Mouse (Mus musculus) CH12.LX (cell line): ENCODE measurements around the gene Hnrnpa1. TPM values are rescaled to one million over a fixed set of nuclear protein-coding genes. Genes with fewer than 3 reads are reported as not detected.
A peak's percentile ranks its signal among the peaks of the same experiment; 100 is the strongest.

Experiments used
- DNase-seq: peaks from one replicate; pipeline ENCODE4 v3.0.0-alpha.2; 2013; ENCODE audit errors: extremely low read depth
- H3K27ac ChIP-seq: 2 replicates; pipeline ENCODE4 v1.5.1; 2012; ENCODE audit warnings: low read depth, mild to moderate bottlenecking, control low read depth, moderate library complexity; ENCODE audit not compliant: insufficient read depth
- H3K27me3 ChIP-seq: replicated peaks from 2 replicates; pipeline ENCODE3; 2012; ENCODE audit warnings: inconsistent platforms
- H3K36me3 ChIP-seq, 2 experiments: replicated peaks in 1 of 2; 2 replicates each; pipeline versions ENCODE3 to v1.6.1; 2012; ENCODE audit warnings: inconsistent platforms in 1 of 2, low read length in 1 of 2, mild to moderate bottlenecking in 1 of 2, mixed read lengths in 1 of 2, moderate library complexity in 1 of 2; ENCODE audit not compliant: control insufficient read depth in 1 of 2, insufficient read depth in 1 of 2
- H3K4me1 ChIP-seq, 2 experiments: 2 replicates each; pipeline ENCODE4 v1.6.1; 2012; ENCODE audit warnings: inconsistent platforms in 1 of 2, moderate library complexity in 1 of 2; ENCODE audit not compliant: insufficient read depth in 2 of 2, control insufficient read depth in 1 of 2
- H3K4me2 ChIP-seq: 2 replicates; pipeline ENCODE4 v1.6.1; 2012; ENCODE audit warnings: low read depth, mild to moderate bottlenecking, control low read depth; ENCODE audit not compliant: poor library complexity, insufficient read depth, severe bottlenecking
- H3K4me3 ChIP-seq, 3 experiments: fragments of 150-350 bp in 1 of 3; sonication (generic) in 1 of 3; replicated peaks in 1 of 3; 2 replicates each; pipeline versions ENCODE3 to v1.5.1; 2011 to 2012; ENCODE audit warnings: low read depth in 2 of 3, low read length in 2 of 3, mild to moderate bottlenecking in 2 of 3, moderate library complexity in 2 of 3, control low read depth in 1 of 3, improper control_type of control experiment in 1 of 3, inconsistent platforms in 1 of 3, mixed read lengths in 1 of 3; ENCODE audit not compliant: poor library complexity in 1 of 3
- H3K79me2 ChIP-seq: replicated peaks from 2 replicates; pipeline ENCODE4 v1.6.1; 2012; ENCODE audit warnings: mild to moderate bottlenecking, moderate library complexity; ENCODE audit not compliant: control insufficient read depth, poor library complexity, insufficient read depth, severe bottlenecking; ENCODE audit errors: extremely low read depth
- H3K9ac ChIP-seq: 2 replicates; pipeline ENCODE4 v1.6.1; 2012; ENCODE audit warnings: low read depth, mild to moderate bottlenecking, control low read depth, moderate library complexity; ENCODE audit not compliant: insufficient read depth
- H3K9me3 ChIP-seq: replicated peaks from 2 replicates; pipeline ENCODE3; 2012; ENCODE audit warnings: low read length, inconsistent platforms, mixed read lengths
- CHD1 ChIP-seq: IDR thresholded peaks from 2 replicates; pipeline ENCODE4 v1.6.1; 2012; ENCODE audit warnings: low read depth, low read length, improper control_type of control experiment, inconsistent platforms
- CHD2 ChIP-seq: IDR thresholded peaks from 2 replicates; pipeline ENCODE4 v1.6.1; 2011; ENCODE audit warnings: low read length, improper control_type of control experiment
- CTCF ChIP-seq, 2 experiments: IDR thresholded peaks in 1 of 2; conservative IDR thresholded peaks in 1 of 2; 2 replicates each; pipeline ENCODE4 v1.5.1; 2011 to 2012; ENCODE audit warnings: low read depth in 2 of 2, low read length in 2 of 2, improper control_type of control experiment in 1 of 2, inconsistent platforms in 1 of 2, mild to moderate bottlenecking in 1 of 2, moderate library complexity in 1 of 2
- E2F4 ChIP-seq: IDR thresholded peaks from 2 replicates; pipeline ENCODE4 v1.6.1; 2011; ENCODE audit warnings: low read depth, low read length, improper control_type of control experiment; ENCODE audit not compliant: insufficient replicate concordance
- EP300 ChIP-seq: IDR thresholded peaks from 2 replicates; pipeline ENCODE4 v1.6.1; 2011; ENCODE audit warnings: low read length, improper control_type of control experiment
- ETS1 ChIP-seq: conservative IDR thresholded peaks from 2 replicates; pipeline ENCODE4 v1.6.1; 2012; ENCODE audit warnings: low read depth, mild to moderate bottlenecking, inconsistent platforms, low read length, improper control_type of control experiment, moderate library complexity
- GABPA ChIP-seq: IDR thresholded peaks from 2 replicates; pipeline ENCODE4 v1.6.1; 2012; ENCODE audit warnings: low read depth, low read length, improper control_type of control experiment, inconsistent platforms; ENCODE audit not compliant: insufficient replicate concordance
- HCFC1 ChIP-seq: IDR thresholded peaks from 2 replicates; pipeline ENCODE4 v1.6.1; 2012; ENCODE audit warnings: low read depth, mild to moderate bottlenecking, inconsistent platforms, low read length, improper control_type of control experiment
- IRF4 ChIP-seq: IDR thresholded peaks from 2 replicates; pipeline ENCODE4 v1.6.1; 2014; ENCODE audit warnings: low read depth, mild to moderate bottlenecking, inconsistent platforms, low read length, improper control_type of control experiment
- KAT2A ChIP-seq: IDR thresholded peaks from 2 replicates; pipeline ENCODE4 v1.6.1; 2012; ENCODE audit warnings: low read length, improper control_type of control experiment, inconsistent platforms; ENCODE audit not compliant: insufficient replicate concordance
- MAX ChIP-seq: IDR thresholded peaks from 2 replicates; pipeline ENCODE4 v1.6.1; 2011; ENCODE audit warnings: low read length, improper control_type of control experiment
- MAZ ChIP-seq: IDR thresholded peaks from 2 replicates; pipeline ENCODE4 v1.6.1; 2012; ENCODE audit warnings: low read depth, mild to moderate bottlenecking, inconsistent platforms, low read length, improper control_type of control experiment, moderate library complexity
- MEF2A ChIP-seq: IDR thresholded peaks from 2 replicates; pipeline ENCODE4 v1.6.1; 2014; ENCODE audit warnings: low read depth, mild to moderate bottlenecking, inconsistent platforms, low read length, improper control_type of control experiment, borderline replicate concordance
- MXI1 ChIP-seq: IDR thresholded peaks from 2 replicates; pipeline ENCODE4 v1.6.1; 2011; ENCODE audit warnings: mild to moderate bottlenecking, low read depth, low read length, improper control_type of control experiment
- NRF1 ChIP-seq: IDR thresholded peaks from 2 replicates; pipeline ENCODE4 v1.6.1; 2014; ENCODE audit warnings: low read depth, mild to moderate bottlenecking, inconsistent platforms, low read length, improper control_type of control experiment, moderate library complexity
- POLR2A ChIP-seq: IDR thresholded peaks from 2 replicates; pipeline ENCODE4 v1.6.1; 2011; ENCODE audit warnings: low read depth, mild to moderate bottlenecking, improper control_type of control experiment, low read length
- POLR2AphosphoS2 ChIP-seq: IDR thresholded peaks from 2 replicates; pipeline ENCODE4 v1.6.1; 2011; ENCODE audit warnings: low read depth, low read length, improper control_type of control experiment
- RAD21 ChIP-seq: IDR thresholded peaks from 2 replicates; pipeline ENCODE4 v1.6.1; 2011; ENCODE audit warnings: low read depth, mild to moderate bottlenecking, low read length, improper control_type of control experiment, moderate library complexity
- RCOR1 ChIP-seq: conservative IDR thresholded peaks from 2 replicates; pipeline ENCODE4 v1.6.1; 2012; ENCODE audit warnings: low read depth, mild to moderate bottlenecking, inconsistent platforms, low read length, improper control_type of control experiment
- SIN3A ChIP-seq: IDR thresholded peaks from 2 replicates; pipeline ENCODE4 v1.6.1; 2012; ENCODE audit warnings: low read length, improper control_type of control experiment, inconsistent platforms
- SMC3 ChIP-seq: IDR thresholded peaks from 2 replicates; pipeline ENCODE4 v1.6.1; 2011; ENCODE audit warnings: low read depth, low read length, improper control_type of control experiment
- TCF12 ChIP-seq: IDR thresholded peaks from 2 replicates; pipeline ENCODE4 v1.6.1; 2014; ENCODE audit warnings: low read depth, mild to moderate bottlenecking, inconsistent platforms, low read length, improper control_type of control experiment
- UBTF ChIP-seq: IDR thresholded peaks from 2 replicates; pipeline ENCODE4 v1.6.1; 2012; ENCODE audit warnings: low read depth, mild to moderate bottlenecking, inconsistent platforms, low read length, improper control_type of control experiment, moderate library complexity
- USF1 ChIP-seq: IDR thresholded peaks from 2 replicates; pipeline ENCODE4 v1.6.1; 2014; ENCODE audit warnings: low read depth, mild to moderate bottlenecking, inconsistent platforms, low read length, improper control_type of control experiment
- ZC3H11A ChIP-seq: IDR thresholded peaks from 2 replicates; pipeline ENCODE4 v1.6.1; 2012; ENCODE audit warnings: low read depth, mild to moderate bottlenecking, inconsistent platforms, low read length, improper control_type of control experiment
- ZMIZ1 ChIP-seq: IDR thresholded peaks from 2 replicates; pipeline ENCODE4 v1.6.1; 2012; ENCODE audit warnings: low read depth, mild to moderate bottlenecking, inconsistent platforms, low read length, improper control_type of control experiment
- ZNF384 ChIP-seq: IDR thresholded peaks from 2 replicates; pipeline ENCODE4 v1.6.1; 2012; ENCODE audit warnings: low read depth, low read length, improper control_type of control experiment, inconsistent platforms
- dilution Hi-C: fragments of 300-500 bp; cut with MboI; formaldehyde crosslinking; loops from 2 replicates; pipeline ENCODE4 v1.14.3; 2020; ENCODE audit warnings: low sequenced_read_pairs; ENCODE audit not compliant: extremely low pct_unique_long_range_greater_than_20kb, extremely low pct_ligation_motif_present
- in situ Hi-C: fragments of 300-500 bp; cut with MboI; formaldehyde crosslinking; loops from 3 replicates; pipeline ENCODE4 v1.14.3; 2019; ENCODE audit warnings: low sequenced_read_pairs, low pct_ligation_motif_present, low pct_unique_long_range_greater_than_20kb, mixed read lengths
- polyA plus RNA-seq: library from polyadenylated mRNA; unstranded; fragments of >175 nt; gene quantifications from 2 replicates; pipeline ENCODE4 v1.2.1, GENCODE M21; 2012; ENCODE audit warnings: low read depth; ENCODE audit not compliant: insufficient read length
- total RNA-seq, 2 experiments: library from RNA; depleted of rRNA; stranded (reverse); fragments of 300-350 nt in 1 of 2; fragments of >200 nt in 1 of 2; gene quantifications; 2 replicates each; pipeline ENCODE4 v1.2.3; 2012 to 2014

Hnrnpa1 gene
- total and polyA plus RNA-seq, 3 experiments = 635 to 1,799 (median 757) TPM

DNA sequence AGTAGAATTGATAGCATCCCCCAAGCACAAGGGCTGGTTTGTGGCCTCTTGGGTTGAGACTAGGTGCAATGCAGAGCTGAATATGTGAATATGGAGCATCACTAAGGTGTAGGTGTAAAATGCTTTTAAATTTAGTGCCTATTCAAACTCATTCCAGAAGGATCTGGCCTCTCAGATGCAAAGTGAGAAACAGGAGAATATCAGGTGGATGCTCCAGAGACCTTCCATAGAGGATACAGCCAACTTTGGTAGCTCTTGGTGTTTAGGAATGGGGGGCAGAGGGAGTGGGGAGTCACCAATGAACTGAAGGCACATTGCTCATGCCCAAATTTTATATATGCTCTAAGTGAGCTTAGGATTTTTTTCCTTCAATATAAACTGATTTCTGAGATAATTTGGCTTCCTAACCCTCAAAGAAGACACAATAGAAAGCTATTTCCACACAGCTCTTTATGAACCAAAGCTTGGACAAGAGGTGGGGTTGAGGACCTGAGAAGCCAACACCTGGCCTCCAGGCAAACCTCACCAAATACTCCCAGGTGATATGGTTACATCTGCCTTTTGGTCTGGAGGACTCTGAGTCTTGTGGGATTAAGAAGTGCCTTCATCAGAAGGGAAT, 7.7 kb downstream of the Hnrnpa1 start:
- Histone ChIP-seq H3K36me3 (peaks cover 43 to 80% of the 10 kb centered on the region in 2 experiments), H3K27ac (no peak overlapping the region), H3K4me2 (no peak overlapping the region), H3K9me3 (no peaks in the 10 kb centered on the region), H3K4me3 (no peak overlapping the region)
- dilution Hi-C loops = no loop called here
- TF ChIP-seq RCOR1 = 0 out of 2 replicates have a peak, but pooled peaks have one; percentile 17
- no peak for TF ChIP-seq CHD1
- no peak for TF ChIP-seq SIN3A
- TF ChIP-seq POLR2AphosphoS2 = peak; percentile 97
- peak; percentile 12; the same call in 1 of the 2 replicates for TF ChIP-seq SMC3
- peak; percentile 57; the same call in 1 of the 2 replicates for TF ChIP-seq POLR2A
- TF ChIP-seq IRF4 = no peak
- peak; percentile 56 for TF ChIP-seq CHD2
- 0 out of 2 replicates have a peak, but pooled peaks have one; percentile 26 for TF ChIP-seq UBTF
- TF ChIP-seq HCFC1 = no peak
- TF ChIP-seq, all 38 proteins: peak for 6
- H3K27me3 ChIP-seq = no peaks in the 10 kb centered on the region
- H3K79me2 ChIP-seq = peaks cover 21% of the 10 kb centered on the region
- in situ Hi-C loops = no loop called here
- no peak overlapping the region for H3K9ac ChIP-seq
- peaks cover 0 to 22% of the 10 kb centered on the region in 2 experiments; a peak in 2 of 4 replicates for H3K4me1 ChIP-seq
- DNase-seq = peak; percentile 60

DNA sequence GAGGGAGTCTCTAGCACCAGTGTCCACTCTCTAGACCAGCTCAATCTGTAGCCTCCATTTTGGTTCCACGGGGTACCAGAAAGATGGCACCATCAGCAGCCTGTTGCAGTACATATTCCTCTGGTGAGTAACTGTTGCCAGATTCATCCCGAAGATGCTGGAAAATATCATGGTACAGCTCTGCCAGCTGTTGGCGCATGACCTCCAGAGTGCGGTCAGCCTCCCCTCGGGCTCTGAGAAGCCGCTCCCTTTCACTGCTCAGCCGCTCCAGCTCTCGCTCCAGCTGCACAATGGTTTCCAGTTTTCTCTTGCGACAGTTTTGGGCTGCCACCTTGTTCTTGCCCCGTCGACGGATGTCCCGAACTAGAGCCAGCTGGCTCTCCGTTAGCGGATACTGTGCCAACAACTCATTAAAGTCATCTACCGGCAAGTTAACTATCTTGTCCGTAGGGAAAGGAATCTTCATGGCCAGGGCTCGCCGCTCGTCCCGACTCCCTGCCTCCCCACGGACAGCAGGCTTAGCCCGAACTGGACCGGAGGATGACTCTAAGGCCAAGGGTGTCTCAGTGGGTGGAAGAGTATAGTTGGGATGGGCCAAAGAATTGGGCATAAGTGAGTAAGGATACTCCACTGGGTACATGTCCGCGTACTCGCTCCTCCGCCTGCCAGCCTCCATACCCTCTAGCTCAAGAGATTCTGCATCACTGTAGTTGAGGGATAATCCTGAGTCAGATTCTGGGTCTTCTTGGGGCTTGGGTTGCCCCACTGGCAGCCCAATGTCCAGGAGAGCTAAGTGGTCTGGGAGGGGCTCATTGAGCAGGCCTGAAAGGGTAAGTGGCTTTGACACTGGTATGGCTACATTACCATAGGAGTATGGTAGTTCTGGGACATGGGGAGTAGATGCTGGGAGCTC, 8.4 kb downstream of the Hnrnpa1 start:
- Histone ChIP-seq H3K27ac (no peak overlapping the region), H3K4me3 (no peak overlapping the region), H3K4me2 (no peak overlapping the region), H3K27me3 (no peaks in the 10 kb centered on the region), H3K36me3 (peaks cover 37 to 75% of the 10 kb centered on the region in 2 experiments), H3K4me1 (peaks cover 0 to 16% of the 10 kb centered on the region in 2 experiments; a peak in 2 of 4 replicates), H3K79me2 (peaks cover 14% of the 10 kb centered on the region), H3K9ac (no peak overlapping the region), H3K9me3 (no peaks in the 10 kb centered on the region)
- dilution Hi-C loops (no loop called here), in situ Hi-C loops (no loop called here)
- DNase-seq = no peak
- TF ChIP-seq TCF12 (no peak), UBTF (no peak), USF1 (no peak), ZC3H11A (no peak), KAT2A (no peak), CHD1 (no peak), MAX (no peak), GABPA (no peak), CHD2 (peak; percentile 31; the same call in 1 of the 2 replicates), CTCF (conservative IDR thresholded peaks at IDR 0.05 in 1 of 2, IDR thresholded peaks at IDR 0.05 in 1 of 2; ENCODE audit: low read depth in 2 of 2, low read length in 2 of 2) (no peak), E2F4 (no peak), ZNF384 (no peak), MXI1 (no peak), RAD21 (no peak), SIN3A (no peak), NRF1 (no peak), ETS1 (no peak), POLR2AphosphoS2 (peak; percentile 24), MAZ (no peak; the same call in 1 of the 2 replicates), HCFC1 (no peak), POLR2A (peak; percentile 52), ZMIZ1 (peak; percentile 58), EP300 (no peak), IRF4 (no peak), MEF2A (no peak)
- TF ChIP-seq, all 38 proteins: peak for 4
